ENCODE assay signal across 9 mouse cellular contexts in genomic region chrX:135210436-135211221, GRCm38 (mm10). TPM values are rescaled to one million over a fixed set of nuclear protein-coding genes. Genes with fewer than 3 reads are reported as not detected.
A peak's percentile ranks its signal among the peaks of the same experiment; 100 is the strongest.
DNase-seq lines count a peak whose midpoint lies in the region; ATAC-seq and TF ChIP-seq lines count a peak whose summit lies in the region.
"Had no signal": no experiment of that assay in that cellular context is flagged by ENCODE, and none has a peak within 500 bp of the region (broad histone marks: within the 10 kb centered on the region; RNA-seq: fewer than 3 reads in every experiment).

Gene Tceal6, minus strand, starts transcription at chrX:135210687.

- ATAC-seq in kidney, postnatal 0 days (replicated peaks; ENCODE audit: low FRiP score, low read depth): no peak
- peak; percentile 92 for ATAC-seq in forebrain, embryonic 14.5 days
- peak; percentile 96 for ATAC-seq in midbrain, postnatal 0 days (ENCODE audit: low FRiP score)

- H3K9ac ChIP-seq in kidney, postnatal 0 days (ENCODE audit: low read depth, low read length): no peak within 1 kb of the TSS
- peak within 1 kb of the TSS; percentile 60 for H3K9ac ChIP-seq in forebrain, embryonic 14.5 days (ENCODE audit: low read length)
- H3K9ac ChIP-seq in midbrain, postnatal 0 days (replicated peaks; ENCODE audit: low read length, poor library complexity, severe bottlenecking): peak within 1 kb of the TSS; percentile 61

- H3K9me3 ChIP-seq in kidney, postnatal 0 days (replicated peaks; ENCODE audit: low read length): no peaks in the 10 kb centered on the region
- H3K9me3 ChIP-seq in forebrain, embryonic 14.5 days (replicated peaks; ENCODE audit: control insufficient read depth, low read length): no peaks in the 10 kb centered on the region
- no peaks in the 10 kb centered on the region for H3K9me3 ChIP-seq in midbrain, postnatal 0 days (ENCODE audit: low read length)

- no peak for DNase-seq in kidney, postnatal 0 days (ENCODE audit: low spot score)
- DNase-seq in kidney, adult 2 months: no peak
- peak; percentile 67 for DNase-seq in forebrain, embryonic 14.5 days (ENCODE audit: low spot score)
- DNase-seq in layer of hippocampus, postnatal 10 days (ENCODE audit: low spot score in 2 of 2): peak; percentile 25 to 31
- peak; percentile 71 for DNase-seq in midbrain, postnatal 0 days (ENCODE audit: low spot score)
- DNase-seq in ovary, postnatal 10 days (ENCODE audit: low spot score): no peak
- no peak for DNase-seq in thymus, postnatal 4 days
- no peak for DNase-seq in kidney, postnatal 4 days

- no peaks in the 10 kb centered on the region for H3K27me3 ChIP-seq in kidney, postnatal 0 days (ENCODE audit: insufficient read depth, low read length)
- no peaks in the 10 kb centered on the region for H3K27me3 ChIP-seq in kidney, adult 2 months (replicated peaks; ENCODE audit: control insufficient read depth, insufficient read depth, low read length)
- H3K27me3 ChIP-seq in forebrain, embryonic 14.5 days (replicated peaks; ENCODE audit: control insufficient read depth, insufficient read depth, low read length): no peaks in the 10 kb centered on the region
- no peaks in the 10 kb centered on the region for H3K27me3 ChIP-seq in midbrain, postnatal 0 days (ENCODE audit: insufficient read depth, low read length)

- no peaks in the 10 kb centered on the region for H3K4me1 ChIP-seq in kidney, postnatal 0 days (replicated peaks; ENCODE audit: insufficient read depth, low read length)
- no peaks in the 10 kb centered on the region for H3K4me1 ChIP-seq in kidney, adult 2 months (ENCODE audit: control insufficient read depth, insufficient read depth, low read length)
- H3K4me1 ChIP-seq in forebrain, embryonic 14.5 days (ENCODE audit: control insufficient read depth, insufficient read depth, low read length): no peaks in the 10 kb centered on the region
- no peaks in the 10 kb centered on the region for H3K4me1 ChIP-seq in midbrain, postnatal 0 days (ENCODE audit: insufficient read depth, low read length)

- no peak for TF ChIP-seq CTCF in kidney, postnatal 0 days (IDR thresholded peaks at IDR 0.05; ENCODE audit: low read depth)
- TF ChIP-seq CTCF in kidney, adult 2 months (conservative IDR thresholded peaks at IDR 0.05; ENCODE audit: insufficient read depth, insufficient read length, low read depth, low read length): no peak
- no peak for TF ChIP-seq CTCF in midbrain, postnatal 0 days (IDR thresholded peaks at IDR 0.05)

- peak within 1 kb of the TSS; percentile 14 for H3K4me3 ChIP-seq in kidney, postnatal 0 days (replicated peaks; ENCODE audit: low read depth, low read length)
- no peak within 1 kb of the TSS for H3K4me3 ChIP-seq in kidney, adult 2 months (ENCODE audit: insufficient read depth, low read depth, low read length)
- peak within 1 kb of the TSS; percentile 37 for H3K4me3 ChIP-seq in forebrain, embryonic 14.5 days (ENCODE audit: low read depth, low read length)
- peak within 1 kb of the TSS; percentile 45 for H3K4me3 ChIP-seq in midbrain, postnatal 0 days (ENCODE audit: low read depth, low read length)

- peak within 1 kb of the TSS; percentile 37 for H3K4me2 ChIP-seq in kidney, postnatal 0 days (ENCODE audit: low read length)
- peak within 1 kb of the TSS; percentile 57 for H3K4me2 ChIP-seq in forebrain, embryonic 14.5 days (ENCODE audit: low read length)
- H3K4me2 ChIP-seq in midbrain, postnatal 0 days (ENCODE audit: low read depth, low read length, poor library complexity, severe bottlenecking): peak within 1 kb of the TSS; percentile 51

- TF ChIP-seq POLR2A in kidney, adult 2 months (IDR thresholded peaks at IDR 0.05; ENCODE audit: low read depth, low read length): no peak

- H3K27ac ChIP-seq in kidney, postnatal 0 days: no peak within 1 kb of the TSS
- H3K27ac ChIP-seq in kidney, adult 2 months (ENCODE audit: insufficient read depth, low read depth, low read length): no peak within 1 kb of the TSS
- H3K27ac ChIP-seq in forebrain, embryonic 14.5 days (ENCODE audit: low read depth, low read length): no peak within 1 kb of the TSS
- H3K27ac ChIP-seq in midbrain, postnatal 0 days (ENCODE audit: low read depth, low read length): no peak within 1 kb of the TSS; the same call in 1 of the 2 replicates

- H3K36me3 ChIP-seq in kidney, postnatal 0 days (ENCODE audit: insufficient read depth, low read length): no peaks in the 10 kb centered on the region
- H3K36me3 ChIP-seq in kidney, adult 2 months (ENCODE audit: control insufficient read depth, insufficient read depth, low read length): no peaks in the 10 kb centered on the region
- H3K36me3 ChIP-seq in forebrain, embryonic 14.5 days (ENCODE audit: control insufficient read depth, insufficient read depth, low read length): no peaks in the 10 kb centered on the region
- no peaks in the 10 kb centered on the region for H3K36me3 ChIP-seq in midbrain, postnatal 0 days (ENCODE audit: insufficient read depth, low read length)

- 47% methylated on average over 13 of the region's 13 CpGs for WGBS in kidney, postnatal 0 days
- WGBS in kidney, adult 2 months: 10% methylated on average over 12 of the region's 13 CpGs
- WGBS in forebrain, embryonic 14.5 days: 33% methylated on average over 11 of the region's 13 CpGs
- 15% methylated on average over 11 of the region's 13 CpGs for WGBS in midbrain, postnatal 0 days

RNA-seq across cellular contexts. Expression of gene Tceal6, which starts in this region (rescaled TPM):
- 0.14 and 0.17 TPM in 2 replicates for polyA plus RNA-seq in kidney, postnatal 0 days (2015; fragmentation: Nextera tagmentation; extraction: Ambion mirVana)
- polyA plus RNA-seq in kidney, adult 2 months (2012; rRNA removed): not detected in 2 replicates
- polyA plus RNA-seq in forebrain, embryonic 14.5 days (2014; fragmentation: Nextera tagmentation; extraction: Ambion mirVana): 9.0 and 12.8 TPM in 2 replicates
- 10 to 100 TPM; 60.0 to 82.1 TPM for total RNA-seq in layer of hippocampus, postnatal 10 days (2021)
- total RNA-seq in midbrain, postnatal 0 days (2014; rRNA removed): 14.5 and 15.3 TPM in 2 replicates
- polyA plus RNA-seq in midbrain, postnatal 0 days (2015; fragmentation: Nextera tagmentation; extraction: Ambion mirVana): 51.9 and 59.2 TPM in 2 replicates
- total RNA-seq: MEL had no signal

Comparison
In these comparisons a context has a peak if more than half of its experiments do, and no peak if none do; other contexts are left out.
1. DNase-seq: peak in forebrain, embryonic 14.5 days (single experiment), layer of hippocampus, postnatal 10 days (2 of 2) and midbrain, postnatal 0 days (single experiment); none in kidney, postnatal 0 days (single experiment), kidney, adult 2 months (single experiment), ovary, postnatal 10 days (single experiment), thymus, postnatal 4 days (single experiment) and kidney, postnatal 4 days (0 of 2).
2. Peak in every context shown above with its lines, with median percentiles within 50 percentile points of each other: H3K4me2 ChIP-seq.